Mouse (Mus musculus): Measurements from ENCODE around the gene Gpd1.

Gene Gpd1

GRCm38 (mm10) chr15:99771601-99772276, 54.4 kb downstream of the Gpd1 start:
- 1% methylated on average over 59 of the region's 59 CpGs for WGBS

DNA sequence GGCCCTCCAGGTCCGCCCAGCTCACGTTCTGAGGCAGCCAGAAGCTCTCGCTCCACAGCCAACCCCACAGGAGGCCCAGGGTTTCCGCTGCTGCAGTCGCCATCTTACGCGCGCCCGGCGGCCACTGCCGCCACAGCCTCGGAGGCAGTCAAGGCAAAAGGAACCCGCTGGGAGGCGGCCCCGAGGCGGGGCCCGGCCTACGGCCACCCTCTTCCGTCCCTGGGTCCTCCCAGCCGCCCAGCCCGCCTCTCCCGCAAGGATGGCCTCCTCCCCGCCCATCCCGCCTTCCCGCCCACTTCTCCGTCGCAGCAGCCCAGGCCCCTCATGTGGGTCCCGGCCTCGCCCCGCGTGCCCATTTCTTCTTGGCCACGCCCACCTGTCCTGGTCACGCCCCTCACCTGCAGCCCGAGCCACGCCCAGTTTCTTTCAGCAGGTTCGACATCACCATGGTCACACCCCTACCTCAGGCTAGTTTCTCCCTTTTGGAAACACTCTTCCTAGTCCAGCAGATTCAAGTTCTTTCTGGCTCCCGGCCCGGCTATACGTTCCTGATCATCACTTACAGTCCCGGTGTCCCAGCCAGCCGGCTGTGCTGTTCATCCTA, 55.1 kb downstream of the Gpd1 start:
- WGBS: under 1% methylated on average over 40 of the region's 41 CpGs

GRCm38 (mm10) chr15:99772881-99772924, 55.4 kb downstream of the Gpd1 start, which contains the start of gene Cers5:
TSS of gene Cers5 (minus strand) at chr15:99772885.

DNA sequence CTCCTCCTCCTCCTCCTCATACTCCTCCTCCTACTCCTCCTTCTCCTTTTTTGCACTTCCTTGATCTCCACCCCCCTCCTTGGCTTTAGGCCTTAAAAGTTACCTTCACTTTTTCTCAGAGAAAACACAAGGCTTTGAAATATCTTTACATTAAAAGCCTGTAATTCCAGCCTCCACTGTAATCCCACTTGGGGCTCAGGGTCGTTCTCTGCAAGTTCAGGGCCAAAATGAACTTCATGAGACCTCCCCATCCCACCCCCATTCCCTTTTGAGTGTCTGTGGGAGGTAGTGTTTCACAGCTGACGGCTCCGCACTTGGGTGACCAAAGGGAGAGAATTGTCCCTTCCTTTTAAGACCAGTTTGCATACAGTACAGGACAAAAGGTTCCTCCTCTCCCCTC, 55.6 kb downstream of the Gpd1 start:
- WGBS: 38% methylated on average over 3 of the region's 3 CpGs

Data from cerebral cortex, adult 2 months (tissue).